Mouse (Mus musculus) retina, adult 2 months (tissue): ENCODE data around the gene Zic5.

Experiments
- DNase-seq: peaks from one replicate; pipeline ENCODE4 v3.0.0-alpha.2; 2012; ENCODE audit warnings: low read depth, low spot score

Gene Zic5

GRCm38 (mm10) chr14:122464763-122465741 lies at the start of gene Zic5:
Gene Zic5, minus strand, starts transcription at chr14:122465677.
- DNase-seq, result no peak

- DNase-seq, result no peak
Observed at GRCm38 (mm10) chr14:122513511-122514036, 48.1 kb upstream of the Zic5 start.

GRCm38 (mm10) chr14:122511519-122511918 lies 46.0 kb upstream of the Zic5 start:
- no peak for DNase-seq

DNA sequence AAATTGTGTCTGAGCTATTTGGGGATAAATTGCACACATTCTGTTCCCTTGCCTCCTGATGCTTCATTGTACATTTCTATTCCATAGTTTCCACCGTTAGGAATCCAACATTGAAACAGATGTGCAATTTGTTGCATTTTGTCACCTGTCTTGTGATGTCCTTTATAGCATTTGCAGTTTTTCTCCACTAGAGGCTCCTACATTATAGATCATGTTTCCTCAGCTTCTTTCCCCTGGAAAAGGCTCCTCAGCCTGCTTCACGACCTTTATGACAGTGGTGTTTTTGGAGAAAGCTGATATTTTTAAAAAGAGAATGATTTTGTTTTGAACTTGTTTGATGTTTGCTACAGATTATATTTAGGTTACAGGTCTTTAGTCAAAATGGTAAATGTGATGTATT lies 43.6 kb upstream of the Zic5 start:
- DNase-seq, result no peak

DNA sequence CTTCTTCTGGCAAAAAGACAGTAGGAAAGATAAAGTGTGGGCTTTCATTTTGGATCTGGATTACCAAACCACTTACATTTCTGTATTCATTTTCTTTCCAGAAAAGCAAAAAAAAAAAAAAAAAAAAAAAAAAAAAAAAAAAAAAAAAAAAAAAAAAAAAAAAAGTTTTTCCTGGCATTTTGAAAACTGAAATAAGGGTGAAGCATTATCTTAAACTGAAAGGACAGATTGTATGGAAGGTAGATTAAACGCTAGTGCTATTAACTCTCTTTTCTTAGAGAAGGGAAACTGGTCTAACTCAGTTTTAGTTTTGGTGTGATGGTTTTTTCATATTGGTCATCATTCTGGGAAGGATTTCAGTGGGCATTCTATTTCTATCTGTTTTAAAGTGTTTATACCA lies 26.5 kb upstream of the Zic5 start:
- no peak for DNase-seq

DNA sequence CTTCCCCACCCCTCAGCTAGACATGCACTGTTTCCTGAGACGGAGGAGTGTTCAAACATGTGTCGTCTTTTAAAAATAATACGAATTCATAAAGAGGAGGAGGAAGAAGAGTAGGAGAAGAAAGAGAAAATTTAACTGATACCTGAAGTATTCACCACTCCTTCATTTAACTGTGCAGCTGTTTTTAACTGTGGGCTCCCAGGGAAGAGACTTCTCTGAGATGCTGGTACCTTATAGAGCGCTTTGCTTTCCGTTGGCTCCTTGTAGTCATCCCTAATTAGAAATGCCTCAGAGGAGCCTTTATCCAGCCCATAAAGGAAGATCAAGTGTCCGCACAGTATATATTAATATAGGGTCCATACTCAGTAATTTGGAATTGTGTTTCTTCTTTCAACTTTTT lies 26.0 kb upstream of the Zic5 start:
- DNase-seq, result no peak

DNA sequence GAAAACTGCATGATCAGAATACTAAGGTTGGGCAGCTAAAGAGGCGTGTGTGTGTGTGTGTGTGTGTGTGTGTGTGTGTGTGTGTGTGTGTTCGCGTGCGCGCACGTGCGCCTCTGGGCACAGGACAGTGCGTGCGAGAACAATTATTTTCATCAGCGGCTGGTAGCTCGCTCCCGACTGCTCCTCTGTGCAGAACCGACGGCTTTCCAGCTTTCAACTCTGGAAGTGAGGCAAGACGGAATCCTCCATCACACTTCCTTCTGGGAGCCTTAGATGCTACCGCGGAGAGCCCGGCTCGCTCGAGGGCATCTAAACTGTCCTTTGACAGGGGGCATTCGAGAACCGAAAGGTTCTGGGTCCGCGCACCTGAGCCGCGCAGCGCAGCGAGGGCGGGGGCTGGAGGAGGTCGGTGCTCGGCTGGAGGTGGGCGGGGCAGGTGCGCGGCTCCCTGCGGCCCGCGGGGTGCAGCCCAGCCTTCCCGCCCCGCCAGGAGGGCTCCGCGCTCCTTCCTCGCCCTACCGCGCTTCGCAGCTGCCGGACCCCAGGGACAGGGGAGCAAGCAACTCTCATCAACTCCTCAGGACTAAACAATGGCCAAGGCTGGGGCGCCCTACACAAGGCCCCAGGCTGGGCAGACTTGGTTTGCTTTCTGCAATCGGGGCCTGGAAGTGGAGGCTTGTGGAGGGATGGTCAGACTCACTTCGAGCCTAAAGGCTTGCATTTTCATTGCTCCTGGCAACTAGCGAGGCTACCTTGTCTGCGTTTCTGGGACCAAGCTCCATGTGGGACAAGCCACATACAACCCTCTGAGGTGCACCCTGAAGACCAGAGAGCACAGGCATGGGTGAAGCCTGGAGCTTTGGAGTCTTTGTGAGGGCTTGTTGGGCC lies 25.2 kb upstream of the Zic5 start, which contains the start of gene Gm10837:
Gene Gm10837 (plus strand): TSS at position 146 of the 888 bp plus-strand sequence.
- DNase-seq, result no peak

DNA sequence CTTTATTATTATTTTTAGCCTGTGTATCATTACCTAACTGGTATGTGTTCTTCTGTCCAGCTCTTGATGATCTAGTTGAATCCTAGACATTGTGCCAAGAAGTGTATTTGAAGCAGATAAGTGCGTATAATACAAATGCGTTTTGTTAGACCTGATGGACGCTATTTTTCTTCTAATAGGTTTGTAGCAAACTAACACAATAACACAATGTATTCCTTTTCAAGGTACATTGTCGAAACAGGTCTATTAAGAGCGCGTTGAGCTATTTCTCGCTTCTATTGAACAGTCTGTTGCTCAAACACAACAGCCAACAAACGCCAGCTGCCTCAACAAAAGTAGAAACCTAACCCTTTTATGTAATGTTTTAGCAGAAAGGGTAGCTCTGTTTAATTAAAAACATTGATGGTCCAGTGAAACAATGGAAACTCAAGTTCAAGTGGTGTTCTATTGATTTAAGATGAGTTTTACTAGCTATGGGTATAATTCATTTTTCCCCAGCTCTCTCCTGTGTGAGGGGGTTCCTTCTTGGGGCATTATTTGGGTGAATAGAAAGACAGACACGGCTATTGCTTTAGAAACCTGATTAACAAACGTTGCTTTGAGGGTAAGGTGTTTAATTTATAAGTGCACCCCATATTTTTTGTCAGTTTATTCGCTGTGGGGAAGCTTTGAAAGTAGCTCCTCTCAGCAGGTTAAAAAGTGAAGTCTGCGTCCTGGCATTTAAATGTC lies 24.4 kb upstream of the Zic5 start:
- no peak for DNase-seq

DNA sequence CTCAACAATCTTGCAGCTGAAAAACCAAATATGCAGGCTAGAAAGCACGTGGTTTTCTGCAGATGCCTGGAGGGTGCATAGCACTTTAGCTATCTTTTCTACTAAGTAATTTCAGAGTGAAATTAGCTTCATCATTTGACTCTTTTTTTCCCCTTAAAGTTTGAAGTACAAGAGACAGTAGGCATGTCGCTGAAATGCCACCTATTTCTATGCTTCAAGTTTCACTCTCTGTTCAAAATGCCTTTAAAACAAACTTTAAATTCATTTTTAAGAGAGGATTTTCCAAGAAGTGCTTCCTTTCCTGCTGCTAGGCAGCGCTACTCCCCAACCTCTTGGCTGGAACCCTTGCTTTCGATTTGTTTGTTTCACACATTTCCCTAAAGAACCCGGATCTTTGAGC lies 23.6 kb upstream of the Zic5 start:
- DNase-seq, result no peak

DNA sequence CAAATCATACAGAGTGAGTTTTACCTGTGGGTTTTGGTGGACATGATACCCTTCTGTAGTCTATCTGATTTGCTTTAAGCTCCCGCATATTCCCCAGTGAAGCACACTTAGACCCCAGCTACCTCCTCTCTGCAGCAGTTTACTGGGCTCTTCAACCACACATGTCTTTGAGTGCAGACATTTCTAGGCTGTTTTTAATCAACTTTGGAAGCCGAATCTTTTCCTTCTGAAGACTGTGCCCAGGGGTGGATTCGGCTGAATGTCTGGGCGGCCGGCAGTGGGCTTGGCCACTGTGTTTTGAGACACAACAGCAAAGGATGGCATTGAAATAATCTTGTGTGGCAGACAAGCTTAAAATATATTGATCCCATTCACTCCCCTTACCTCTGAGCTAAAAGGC lies 21.9 kb upstream of the Zic5 start:
- no peak for DNase-seq

DNA sequence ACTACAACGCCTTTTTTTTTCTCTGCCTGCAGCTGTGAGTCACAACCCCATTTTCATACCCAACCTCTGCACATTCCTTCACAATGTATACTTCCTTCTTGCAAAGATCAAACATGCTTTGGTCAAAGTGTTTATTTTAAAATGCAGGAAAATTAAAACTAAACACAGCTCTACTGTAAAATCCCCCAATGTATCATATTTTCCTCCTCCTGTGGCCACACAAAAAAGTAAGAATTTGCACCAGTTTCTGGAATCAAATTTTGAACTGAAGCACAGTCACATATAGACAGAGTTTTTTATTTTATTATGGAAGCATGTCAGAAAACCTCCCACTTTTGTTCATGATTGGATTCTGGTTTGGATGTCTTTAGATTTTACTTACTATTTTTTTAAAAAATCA lies 21.1 kb upstream of the Zic5 start:
- no peak for DNase-seq

GRCm38 (mm10) chr14:122485635-122486181 lies 20.2 kb upstream of the Zic5 start:
- DNase-seq, result no peak

DNA sequence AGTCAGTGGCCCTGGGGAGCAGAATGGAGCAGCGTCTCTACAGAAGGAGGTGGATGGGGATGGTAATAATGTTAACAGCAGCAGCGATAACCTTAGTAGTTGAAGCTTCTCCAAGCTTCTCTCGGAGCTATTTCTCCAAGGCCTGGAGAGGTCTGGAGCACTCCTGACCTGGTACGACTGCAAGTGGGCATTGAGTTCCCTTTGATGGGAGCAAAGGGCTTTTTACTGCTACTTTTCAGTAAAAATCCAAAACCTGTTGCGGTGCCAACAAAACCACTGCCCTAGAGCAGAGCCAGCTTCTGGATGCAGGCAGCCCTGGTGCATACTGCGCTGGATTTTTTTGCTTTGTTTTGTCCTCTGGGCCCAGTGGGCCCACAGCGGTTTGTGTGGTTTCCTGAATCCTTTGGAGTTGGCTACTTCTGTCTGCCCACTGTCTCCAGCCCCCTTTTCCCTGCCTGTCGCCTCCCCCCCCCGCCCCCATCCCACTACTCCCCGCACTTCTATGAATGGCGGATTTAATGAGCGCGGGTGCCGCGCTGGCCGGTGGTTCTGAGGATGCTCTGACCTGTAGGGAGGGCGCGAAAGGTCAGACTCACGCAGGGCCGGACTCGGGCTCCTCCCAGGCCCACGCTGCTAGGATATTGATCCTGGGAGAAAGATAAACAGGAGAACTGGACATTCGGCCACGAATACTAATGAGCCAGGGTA lies 19.5 kb upstream of the Zic5 start:
- DNase-seq, result no peak

DNA sequence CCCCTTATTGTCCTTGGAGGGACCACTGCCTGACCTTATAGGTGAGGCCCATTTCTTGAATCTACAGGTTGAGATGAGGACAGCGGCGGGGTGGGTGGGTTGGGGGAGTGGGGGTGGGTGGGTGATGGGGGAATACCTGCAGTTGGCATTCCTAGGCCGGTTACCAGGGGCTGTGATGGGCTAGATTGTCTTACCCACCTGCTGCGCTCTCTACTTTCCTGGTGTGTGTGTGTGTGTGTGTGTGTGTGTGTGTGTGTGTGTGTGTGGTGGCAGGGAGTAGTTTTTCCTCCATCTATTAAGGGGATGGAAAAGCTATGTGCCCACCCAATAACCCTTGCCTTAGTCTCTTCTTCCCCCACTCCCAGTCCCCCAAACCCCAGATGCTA lies 19.0 kb upstream of the Zic5 start:
- DNase-seq, result no peak

- no peak for DNase-seq
Observed at GRCm38 (mm10) chr14:122483556-122484421, 18.3 kb upstream of the Zic5 start.

GRCm38 (mm10) chr14:122483024-122483385 lies 17.5 kb upstream of the Zic5 start:
- DNase-seq, result no peak

DNA sequence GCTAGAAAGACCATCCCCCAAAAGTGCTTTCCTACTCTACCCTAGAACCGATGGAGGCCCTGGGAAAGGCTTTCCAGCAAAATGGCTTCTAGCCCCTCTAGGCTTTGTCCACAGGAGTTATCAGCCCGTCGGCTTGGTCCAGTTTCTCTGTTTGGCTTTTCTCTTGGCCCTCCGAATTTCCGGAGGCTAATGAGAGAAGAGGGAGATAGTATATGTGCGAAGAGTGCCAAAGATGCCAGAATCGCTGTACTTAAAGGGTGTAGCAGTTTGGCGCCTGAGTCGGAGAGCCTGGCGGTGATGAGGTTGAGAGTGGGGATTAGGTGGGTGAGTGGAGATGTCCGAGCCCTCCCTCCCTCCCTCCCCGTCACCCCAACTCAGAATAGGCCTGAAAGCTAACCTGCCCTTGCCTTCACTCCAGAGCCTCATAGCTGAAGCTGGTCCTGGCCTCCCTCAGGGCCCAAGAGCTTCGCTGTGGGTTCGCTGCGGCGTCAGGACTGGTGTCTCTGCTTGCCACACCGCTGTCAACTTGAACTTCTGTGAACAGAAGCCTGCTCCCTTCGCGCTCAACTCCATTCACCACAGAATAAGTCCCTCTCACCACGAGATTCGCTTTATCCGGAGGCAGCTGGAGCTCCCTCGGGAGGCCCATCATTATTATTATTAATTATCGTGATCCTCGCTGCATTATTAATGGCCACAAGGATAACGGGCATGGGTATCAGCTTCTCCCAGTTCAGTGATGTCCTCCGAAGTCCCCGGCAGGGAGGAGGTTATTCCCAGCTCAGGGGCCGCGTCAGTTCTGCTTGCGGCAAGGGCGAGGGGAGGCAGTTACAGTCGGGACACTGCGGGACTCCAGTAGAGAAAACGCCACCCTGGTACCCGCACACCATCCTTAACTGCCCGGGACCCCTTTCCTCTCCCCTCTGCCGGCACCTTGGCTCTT lies 16.9 kb upstream of the Zic5 start:
- DNase-seq, result no peak

- no peak for DNase-seq
Observed at GRCm38 (mm10) chr14:122481181-122481580, 15.7 kb upstream of the Zic5 start.
